Mouse (Mus musculus): ENCODE results near the gene Rsph4a.
"Not testable (repeated sequence)": the region's sequence is repeated elsewhere in the genome, so short reads cannot be mapped to it uniquely, and the experiment has no call there.

The Rsph4a gene

DNA sequence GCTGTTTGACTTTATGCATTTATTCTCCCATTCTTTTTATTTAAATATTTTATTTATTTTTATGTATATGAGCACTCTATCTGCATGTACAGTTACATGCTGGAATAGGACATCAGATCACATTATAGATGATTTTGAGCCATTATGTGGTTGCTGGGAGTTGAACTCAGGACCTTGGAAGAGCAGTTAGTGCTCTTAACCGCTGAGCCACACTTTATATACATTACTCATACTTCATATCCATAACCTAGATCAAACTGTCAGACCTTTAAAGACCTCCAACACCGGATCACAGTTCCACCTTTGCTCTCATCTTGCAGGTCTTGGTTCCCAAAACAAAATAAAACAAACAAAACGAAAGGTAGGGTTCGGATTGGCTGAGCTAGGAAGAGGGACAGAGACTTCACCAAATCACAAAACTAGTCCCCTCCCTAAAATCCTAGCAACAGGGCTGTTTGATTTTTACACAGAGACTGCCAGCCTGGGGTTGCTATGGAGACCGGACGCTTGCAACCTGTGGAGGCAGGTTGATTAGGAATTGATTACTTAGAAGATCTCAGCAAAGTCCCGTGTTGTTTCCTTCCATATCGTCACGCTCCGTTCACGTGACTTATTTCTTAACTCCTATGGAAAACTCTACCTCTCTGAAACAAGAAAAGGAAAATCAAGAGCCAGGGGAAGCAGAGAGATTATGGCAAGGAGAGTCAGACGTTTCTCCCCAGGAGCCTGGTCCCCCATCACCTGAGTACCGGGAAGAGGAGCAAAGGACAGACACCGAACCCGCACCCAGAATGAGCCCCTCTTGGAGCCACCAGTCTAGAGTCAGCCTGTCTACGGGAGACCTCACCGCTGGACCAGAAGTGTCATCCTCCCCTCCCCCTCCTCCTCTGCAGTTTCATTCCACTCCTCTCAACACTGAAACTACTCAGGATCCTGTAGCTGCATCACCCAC lies at the start of gene Rsph4a:
Gene Rsph4a, plus strand, starts transcription at position 582 of the 952 bp plus-strand sequence.
- no peak for DNase-seq (ENCODE audit: extremely low read depth, insufficient read length, low spot score)

DNA sequence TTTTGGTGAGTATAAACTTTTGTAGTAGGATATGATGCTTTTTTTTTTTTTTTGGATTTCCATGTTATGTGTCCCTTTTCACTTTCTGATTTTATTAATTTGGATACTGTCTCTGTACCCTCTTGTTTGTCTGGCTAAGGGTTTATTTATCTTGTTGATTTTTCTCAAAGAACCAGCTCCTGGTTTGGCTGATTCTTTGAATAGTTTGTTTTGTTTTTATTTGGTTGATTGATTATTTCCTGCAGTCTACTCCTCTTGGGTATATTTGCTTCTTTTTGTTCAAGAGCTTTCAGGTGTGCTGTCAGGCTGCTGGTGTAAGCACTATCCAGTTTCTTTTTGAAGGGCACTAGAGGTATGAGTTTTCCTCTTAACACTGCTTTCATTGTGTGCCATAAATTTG lies 47.5 kb upstream of the Rsph4a start, which contains the start of gene Sult3a1:
Gene Sult3a1, plus strand, starts transcription at position 301 of the 400 bp plus-strand sequence.
- DNase-seq (ENCODE audit: extremely low read depth, insufficient read length, low spot score): no peak

DNA sequence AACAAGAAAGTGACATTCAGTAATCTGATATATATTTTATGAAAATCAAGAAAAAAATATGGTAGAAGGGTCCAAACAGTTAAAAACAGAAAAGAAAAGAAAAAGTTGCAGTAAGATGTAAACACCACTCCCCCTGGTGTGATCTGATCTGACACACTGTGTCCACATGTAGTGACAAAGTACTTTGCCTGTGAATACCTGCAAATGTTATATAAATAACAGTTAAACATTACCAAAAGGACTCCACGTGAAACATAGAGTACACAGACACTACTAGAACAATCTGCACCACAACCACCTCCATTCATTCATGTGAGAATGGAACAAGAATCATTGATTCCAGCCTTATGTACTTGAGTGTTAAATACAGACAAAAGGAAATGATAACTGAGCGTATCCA lies 38.9 kb upstream of the Rsph4a start:
- DNase-seq (ENCODE audit: extremely low read depth, insufficient read length, low spot score): no peak

DNA sequence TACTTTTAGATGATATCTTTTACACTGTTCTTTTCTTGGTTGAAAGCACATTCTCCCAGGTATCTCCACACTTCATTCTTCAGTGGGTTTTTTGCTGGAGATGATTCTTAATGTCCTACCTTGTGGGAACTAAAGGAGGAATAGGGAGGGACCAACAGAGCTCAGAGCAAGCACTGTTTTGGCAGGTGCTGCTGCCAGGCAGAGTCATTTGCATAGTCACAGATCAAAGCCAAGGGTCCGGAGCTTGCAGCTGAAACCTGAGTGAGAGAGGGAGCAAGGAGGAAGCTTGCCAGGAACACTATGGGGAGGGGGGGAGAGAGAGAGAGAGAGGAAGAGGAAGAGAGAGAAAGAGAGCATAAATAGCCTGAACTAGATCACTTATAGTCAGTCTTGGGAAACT lies 34.5 kb upstream of the Rsph4a start:
- no peak for DNase-seq (ENCODE audit: extremely low read depth, insufficient read length, low spot score)

DNA sequence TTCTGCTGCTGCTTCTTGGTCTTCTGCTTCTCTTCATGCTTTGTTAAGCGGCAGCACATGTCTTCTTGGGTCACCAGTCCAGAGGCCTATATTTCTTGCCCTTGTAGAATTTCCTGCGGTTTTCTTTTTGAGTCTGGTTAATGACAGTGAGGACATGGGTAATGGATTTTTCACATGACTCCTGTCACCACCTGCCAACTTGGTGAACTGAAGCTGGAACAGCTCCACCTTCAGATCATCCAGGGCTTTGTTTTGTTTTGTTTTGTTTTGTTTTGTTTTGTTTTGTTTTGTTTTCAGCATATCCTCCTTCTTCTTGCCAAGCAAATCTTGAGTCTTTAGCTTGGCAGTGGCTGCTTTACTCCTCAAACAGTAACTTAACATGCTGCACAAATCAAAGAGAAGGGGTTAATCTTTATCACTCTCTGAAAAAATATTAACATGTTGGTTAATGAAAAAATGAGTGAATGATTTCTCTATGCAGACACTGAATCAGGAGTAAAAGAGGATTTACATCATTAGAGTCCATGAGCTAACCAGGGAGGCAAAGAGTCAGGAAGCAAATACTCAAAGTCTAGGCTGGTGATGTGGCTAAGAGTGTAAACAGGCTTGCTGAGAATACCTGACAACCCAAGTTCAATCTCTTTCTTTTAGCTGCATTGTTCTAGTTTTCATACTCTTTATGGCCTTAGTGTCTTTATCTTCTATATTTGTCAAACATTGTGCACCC lies 32.1 kb upstream of the Rsph4a start:
- no peak for DNase-seq (ENCODE audit: extremely low read depth, insufficient read length, low spot score)

DNA sequence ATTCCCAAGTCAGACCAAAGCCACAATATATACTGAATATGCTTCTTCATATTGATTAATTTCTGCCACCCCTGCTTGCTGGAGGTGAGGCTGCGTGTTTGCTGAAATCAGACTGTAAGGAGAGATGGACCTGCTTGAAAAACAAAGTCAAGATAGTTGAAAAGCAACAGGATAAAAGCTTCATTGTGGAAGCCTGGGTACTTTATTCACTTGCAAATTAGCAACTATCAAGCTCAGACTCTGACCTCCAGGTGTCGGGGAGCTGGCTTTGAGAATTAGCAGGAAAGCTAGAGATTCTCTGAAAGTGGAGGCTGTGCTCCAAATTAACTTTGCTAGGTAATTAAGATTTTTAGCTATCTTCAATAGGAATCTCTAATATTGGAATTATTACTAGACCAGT lies 22.5 kb upstream of the Rsph4a start:
- DNase-seq (ENCODE audit: extremely low read depth, insufficient read length, low spot score): not testable (repeated sequence)

GRCm38 (mm10) chr10:33901520-33901919 lies 3.4 kb upstream of the Rsph4a start:
- not testable (repeated sequence) for DNase-seq (ENCODE audit: extremely low read depth, insufficient read length, low spot score)

DNA sequence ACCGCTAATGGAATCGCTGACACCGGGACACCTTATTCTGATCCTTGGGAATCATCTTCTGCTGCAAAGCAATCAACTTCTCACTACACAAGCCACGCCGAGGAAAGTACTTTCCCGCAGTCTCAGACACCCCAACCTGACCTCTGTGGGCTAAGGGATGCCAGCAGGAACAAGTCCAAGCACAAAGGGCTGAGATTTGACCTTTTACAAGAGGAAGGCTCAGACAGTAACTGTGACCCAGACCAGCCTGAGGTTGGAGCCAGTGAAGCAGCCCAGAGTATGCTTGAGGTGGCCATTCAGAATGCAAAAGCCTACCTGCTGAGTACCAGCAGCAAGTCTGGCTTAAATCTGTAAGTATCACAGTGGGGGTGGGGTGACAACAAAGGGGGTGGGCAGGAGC lies 578 bp downstream of the Rsph4a start:
- DNase-seq (ENCODE audit: extremely low read depth, insufficient read length, low spot score): no peak

GRCm38 (mm10) chr10:33940702-33941101 lies 35.8 kb downstream of the Rsph4a start:
- DNase-seq (ENCODE audit: extremely low read depth, insufficient read length, low spot score): no peak

- DNase-seq (ENCODE audit: extremely low read depth, insufficient read length, low spot score): no peak
Observed at GRCm38 (mm10) chr10:33945390-33945789, 40.5 kb downstream of the Rsph4a start.

DNA sequence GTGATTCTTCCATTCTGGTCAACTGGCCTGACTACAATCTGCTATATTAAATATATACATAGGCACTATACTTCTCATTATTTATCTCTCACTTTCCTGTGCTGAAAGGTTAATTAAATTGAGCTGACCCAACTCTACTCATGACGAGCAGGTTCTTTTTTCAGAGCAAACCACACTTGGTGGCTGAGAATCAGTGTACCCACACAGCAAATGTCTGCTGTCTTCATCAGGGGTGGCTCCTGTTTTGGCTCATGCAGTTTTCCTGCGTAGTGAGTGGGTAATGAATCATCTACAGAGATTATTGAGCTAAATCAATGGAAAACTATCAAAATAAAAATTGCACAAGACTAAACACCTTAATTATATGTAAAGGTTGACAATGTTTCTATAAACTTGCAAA lies 41.4 kb downstream of the Rsph4a start:
- DNase-seq (ENCODE audit: extremely low read depth, insufficient read length, low spot score): no peak

DNA sequence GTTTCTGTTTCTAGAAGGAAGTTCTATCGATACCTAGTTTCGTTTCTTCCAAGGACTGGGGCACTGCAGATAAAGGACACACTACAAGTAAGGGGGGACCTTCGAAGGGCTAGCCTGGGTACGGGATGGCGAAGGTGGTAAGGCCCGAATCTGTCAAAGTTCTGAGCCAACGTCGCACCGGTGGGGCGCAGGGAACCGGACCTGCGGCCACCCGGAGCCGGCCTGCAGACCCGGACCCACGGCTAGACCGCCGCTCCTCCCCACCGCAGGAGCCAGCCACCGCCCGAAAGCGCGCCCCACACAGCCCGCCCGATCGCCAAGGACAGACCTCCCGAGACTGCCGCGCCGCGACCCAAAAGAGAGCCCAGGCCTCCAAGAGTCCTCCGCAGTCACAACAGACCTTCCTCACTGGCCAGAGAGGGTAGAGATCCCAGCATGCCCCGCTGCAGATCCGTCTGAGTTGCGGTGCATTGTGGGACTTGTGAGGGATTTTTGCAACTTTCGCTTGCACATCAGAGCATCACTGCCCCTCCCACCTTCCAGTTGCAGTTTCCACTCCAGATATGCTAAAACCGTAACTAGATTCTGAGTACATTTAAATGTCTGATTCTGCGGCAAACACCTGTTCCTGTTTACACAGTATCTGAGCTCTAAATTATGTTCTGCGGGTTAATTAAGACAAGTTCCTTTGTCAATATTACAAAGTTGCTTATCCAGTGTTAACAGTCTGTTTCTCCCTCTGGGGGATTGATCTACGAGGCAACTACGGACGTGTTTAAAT lies 46.1 kb downstream of the Rsph4a start, which contains the start of gene Zup1:
Gene Zup1, minus strand, starts transcription at position 467 of the 781 bp plus-strand sequence.
- DNase-seq (ENCODE audit: extremely low read depth, insufficient read length, low spot score): peak; percentile 74

GRCm38 (mm10) chr10:33952509-33952908 lies 47.6 kb downstream of the Rsph4a start:
- peak; percentile 3 for DNase-seq (ENCODE audit: extremely low read depth, insufficient read length, low spot score)
